Mouse (Mus musculus) heart, postnatal 0 days (tissue): ENCODE measurements around the gene Mon2.

Experiments
- CTCF ChIP-seq: IDR thresholded peaks from 2 replicates; pipeline ENCODE4 v1.5.1; 2016; ENCODE audit warnings: antibody characterized with exemption, control low read depth, low read depth
- EP300 ChIP-seq: IDR thresholded peaks from 2 replicates; pipeline ENCODE4 v1.6.1; 2016; ENCODE audit warnings: antibody characterized with exemption, low read depth

DNA sequence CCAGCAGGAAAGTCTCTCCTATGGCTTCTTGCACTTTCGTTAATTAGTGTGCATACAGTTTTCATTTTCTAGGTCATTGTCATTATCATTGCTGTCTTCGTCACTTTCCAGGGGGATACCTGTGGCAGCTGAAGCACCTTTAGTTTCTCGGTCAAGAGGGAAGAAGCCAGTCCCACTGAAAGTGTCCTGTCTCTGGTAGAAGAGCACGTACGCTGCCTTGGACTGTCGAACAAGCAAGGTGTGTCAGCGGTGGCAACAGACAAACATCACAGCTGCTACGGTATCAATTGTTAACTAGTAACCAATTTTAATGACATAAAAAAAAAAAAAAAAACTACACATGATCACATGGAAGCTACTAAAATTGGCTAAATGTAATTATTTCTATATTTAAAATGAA lies 37.2 kb upstream of the Mon2 start:
- TF ChIP-seq CTCF, result no peak
- no peak for TF ChIP-seq EP300
